Mouse (Mus musculus): ENCODE results near the gene Megf6. TPM values are rescaled to one million over a fixed set of nuclear protein-coding genes. Genes with fewer than 3 reads are reported as not detected.

Megf6 gene
- polyA plus RNA-seq, 1 experiment from 2014 or later = 30.3 TPM

GRCm38 (mm10) chr4:154207261-154207660 lies 36.7 kb downstream of the Megf6 start:
- Histone ChIP-seq H3K36me3 (ENCODE audit: control insufficient read depth, insufficient read depth, low read length) (no peaks in the 10 kb centered on the region), H3K9ac (ENCODE audit: low read length) (no peak overlapping the region), H3K9me3 (ENCODE audit: control insufficient read depth, low read length) (no peaks in the 10 kb centered on the region), H3K4me2 (ENCODE audit: low read depth, severe bottlenecking) (no peak overlapping the region), H3K27ac (replicated peaks; ENCODE audit: low read depth, low read length) (no peak overlapping the region), H3K27me3 (ENCODE audit: control insufficient read depth, insufficient read depth, low read length) (no peaks in the 10 kb centered on the region), H3K4me1 (ENCODE audit: control insufficient read depth, insufficient read depth, low read length) (peaks cover 2% of the 10 kb centered on the region; the same call in 1 of the 2 replicates), H3K4me3 (ENCODE audit: low read depth, low read length) (no peak overlapping the region)
- ATAC-seq (ENCODE audit: insufficient number of reproducible peaks, low FRiP score, low TSS enrichment, low read depth) = peak; percentile 49; the same call in 1 of the 2 replicates
- peak; percentile 81 for DNase-seq (ENCODE audit: low spot score)
- 16% methylated on average over 5 of the region's 5 CpGs for WGBS

GRCm38 (mm10) chr4:154209054-154209453 lies 38.5 kb downstream of the Megf6 start:
- Histone ChIP-seq H3K36me3 (ENCODE audit: control insufficient read depth, insufficient read depth, low read length) (no peaks in the 10 kb centered on the region), H3K9ac (ENCODE audit: low read length) (no peak overlapping the region), H3K4me1 (ENCODE audit: control insufficient read depth, insufficient read depth, low read length) (peaks cover 2% of the 10 kb centered on the region; the same call in 1 of the 2 replicates), H3K9me3 (ENCODE audit: control insufficient read depth, low read length) (no peaks in the 10 kb centered on the region), H3K27ac (replicated peaks; ENCODE audit: low read depth, low read length) (no peak overlapping the region), H3K4me2 (ENCODE audit: low read depth, severe bottlenecking) (no peak overlapping the region), H3K4me3 (ENCODE audit: low read depth, low read length) (no peak overlapping the region), H3K27me3 (ENCODE audit: control insufficient read depth, insufficient read depth, low read length) (no peaks in the 10 kb centered on the region)
- 67% methylated on average over 6 of the region's 6 CpGs for WGBS
- ATAC-seq (ENCODE audit: insufficient number of reproducible peaks, low FRiP score, low TSS enrichment, low read depth) = no peak
- DNase-seq (ENCODE audit: low spot score) = no peak

- H3K36me3 ChIP-seq (ENCODE audit: control insufficient read depth, insufficient read depth, low read length) = no peaks in the 10 kb centered on the region
- peaks cover 2% of the 10 kb centered on the region; the same call in 1 of the 2 replicates for H3K4me1 ChIP-seq (ENCODE audit: control insufficient read depth, insufficient read depth, low read length)
- H3K4me2 ChIP-seq (ENCODE audit: low read depth, severe bottlenecking) = no peak overlapping the region
- no peaks in the 10 kb centered on the region for H3K9me3 ChIP-seq (ENCODE audit: control insufficient read depth, low read length)
- no peak overlapping the region for H3K9ac ChIP-seq (ENCODE audit: low read length)
- H3K27ac ChIP-seq (replicated peaks; ENCODE audit: low read depth, low read length) = no peak overlapping the region
- H3K4me3 ChIP-seq (ENCODE audit: low read depth, low read length) = no peak overlapping the region
- DNase-seq (ENCODE audit: low spot score) (no peak), ATAC-seq (ENCODE audit: insufficient number of reproducible peaks, low FRiP score, low TSS enrichment, low read depth) (no peak)
- H3K27me3 ChIP-seq (ENCODE audit: control insufficient read depth, insufficient read depth, low read length) = no peaks in the 10 kb centered on the region
- 14% methylated on average over 3 of the region's 3 CpGs for WGBS
These were observed 39.3 kb downstream of the Megf6 start for GRCm38 (mm10) chr4:154209825-154210224.

GRCm38 (mm10) chr4:154211459-154211858 lies 40.9 kb downstream of the Megf6 start:
- Histone ChIP-seq H3K27ac (replicated peaks; ENCODE audit: low read depth, low read length) (no peak overlapping the region), H3K4me3 (ENCODE audit: low read depth, low read length) (no peak overlapping the region), H3K9ac (ENCODE audit: low read length) (no peak overlapping the region), H3K4me2 (ENCODE audit: low read depth, severe bottlenecking) (no peak overlapping the region), H3K27me3 (ENCODE audit: control insufficient read depth, insufficient read depth, low read length) (no peaks in the 10 kb centered on the region), H3K36me3 (ENCODE audit: control insufficient read depth, insufficient read depth, low read length) (no peaks in the 10 kb centered on the region), H3K9me3 (ENCODE audit: control insufficient read depth, low read length) (no peaks in the 10 kb centered on the region), H3K4me1 (ENCODE audit: control insufficient read depth, insufficient read depth, low read length) (peaks cover 2% of the 10 kb centered on the region; the same call in 1 of the 2 replicates)
- no peak for ATAC-seq (ENCODE audit: insufficient number of reproducible peaks, low FRiP score, low TSS enrichment, low read depth)
- 85% methylated on average over 13 of the region's 13 CpGs for WGBS
- no peak for DNase-seq (ENCODE audit: low spot score)

GRCm38 (mm10) chr4:154213586-154213985 lies 43.1 kb downstream of the Megf6 start:
- Histone ChIP-seq H3K4me3 (ENCODE audit: low read depth, low read length) (no peak overlapping the region), H3K27ac (replicated peaks; ENCODE audit: low read depth, low read length) (no peak overlapping the region), H3K4me1 (ENCODE audit: control insufficient read depth, insufficient read depth, low read length) (peaks cover 4% of the 10 kb centered on the region; the same call in 1 of the 2 replicates), H3K27me3 (ENCODE audit: control insufficient read depth, insufficient read depth, low read length) (no peaks in the 10 kb centered on the region), H3K36me3 (ENCODE audit: control insufficient read depth, insufficient read depth, low read length) (no peaks in the 10 kb centered on the region), H3K4me2 (ENCODE audit: low read depth, severe bottlenecking) (no peak overlapping the region), H3K9me3 (ENCODE audit: control insufficient read depth, low read length) (no peaks in the 10 kb centered on the region), H3K9ac (ENCODE audit: low read length) (no peak overlapping the region)
- ATAC-seq (ENCODE audit: insufficient number of reproducible peaks, low FRiP score, low TSS enrichment, low read depth) (no peak), DNase-seq (ENCODE audit: low spot score) (no peak)
- WGBS = 59% methylated on average over 7 of the region's 7 CpGs

GRCm38 (mm10) chr4:154214075-154214474 lies 43.5 kb downstream of the Megf6 start:
- 14% methylated on average over 5 of the region's 5 CpGs for WGBS
- no peaks in the 10 kb centered on the region for H3K36me3 ChIP-seq (ENCODE audit: control insufficient read depth, insufficient read depth, low read length)
- DNase-seq (ENCODE audit: low spot score) (no peak), ATAC-seq (ENCODE audit: insufficient number of reproducible peaks, low FRiP score, low TSS enrichment, low read depth) (no peak)
- no peak overlapping the region; the same call in 1 of the 2 replicates for H3K27ac ChIP-seq (replicated peaks; ENCODE audit: low read depth, low read length)
- no peak overlapping the region for H3K4me3 ChIP-seq (ENCODE audit: low read depth, low read length)
- no peak overlapping the region for H3K9ac ChIP-seq (ENCODE audit: low read length)
- H3K4me1 ChIP-seq (ENCODE audit: control insufficient read depth, insufficient read depth, low read length) = peaks cover 4% of the 10 kb centered on the region; the same call in 1 of the 2 replicates
- H3K27me3 ChIP-seq (ENCODE audit: control insufficient read depth, insufficient read depth, low read length) = no peaks in the 10 kb centered on the region
- no peaks in the 10 kb centered on the region for H3K9me3 ChIP-seq (ENCODE audit: control insufficient read depth, low read length)
- no peak overlapping the region for H3K4me2 ChIP-seq (ENCODE audit: low read depth, severe bottlenecking)

- Histone ChIP-seq H3K9ac (ENCODE audit: low read length) (no peak overlapping the region), H3K27ac (replicated peaks; ENCODE audit: low read depth, low read length) (no peak overlapping the region), H3K4me1 (ENCODE audit: control insufficient read depth, insufficient read depth, low read length) (0 out of 2 replicates have a peak, but pooled peaks cover 2% of the 10 kb centered on the region), H3K9me3 (ENCODE audit: control insufficient read depth, low read length) (no peaks in the 10 kb centered on the region), H3K36me3 (ENCODE audit: control insufficient read depth, insufficient read depth, low read length) (no peaks in the 10 kb centered on the region), H3K27me3 (ENCODE audit: control insufficient read depth, insufficient read depth, low read length) (no peaks in the 10 kb centered on the region), H3K4me2 (ENCODE audit: low read depth, severe bottlenecking) (no peak overlapping the region), H3K4me3 (ENCODE audit: low read depth, low read length) (no peak overlapping the region)
- DNase-seq (ENCODE audit: low spot score) (no peak), ATAC-seq (ENCODE audit: insufficient number of reproducible peaks, low FRiP score, low TSS enrichment, low read depth) (no peak)
- 57% methylated on average over 7 of the region's 7 CpGs for WGBS
These were observed 47.3 kb downstream of the Megf6 start for GRCm38 (mm10) chr4:154217711-154218350.

GRCm38 (mm10) chr4:154222773-154223172 lies 52.2 kb downstream of the Megf6 start:
- no peak overlapping the region for H3K4me3 ChIP-seq (ENCODE audit: low read depth, low read length)
- DNase-seq (ENCODE audit: low spot score) (no peak), ATAC-seq (ENCODE audit: insufficient number of reproducible peaks, low FRiP score, low TSS enrichment, low read depth) (no peak)
- H3K9ac ChIP-seq (ENCODE audit: low read length) = no peak overlapping the region
- no peaks in the 10 kb centered on the region for H3K27me3 ChIP-seq (ENCODE audit: control insufficient read depth, insufficient read depth, low read length)
- no peak overlapping the region for H3K4me2 ChIP-seq (ENCODE audit: low read depth, severe bottlenecking)
- H3K4me1 ChIP-seq (ENCODE audit: control insufficient read depth, insufficient read depth, low read length) = peaks cover 13% of the 10 kb centered on the region
- no peaks in the 10 kb centered on the region for H3K9me3 ChIP-seq (ENCODE audit: control insufficient read depth, low read length)
- 80% methylated on average over 6 of the region's 6 CpGs for WGBS
- H3K36me3 ChIP-seq (ENCODE audit: control insufficient read depth, insufficient read depth, low read length) = no peaks in the 10 kb centered on the region
- no peak overlapping the region for H3K27ac ChIP-seq (replicated peaks; ENCODE audit: low read depth, low read length)
